Mouse (Mus musculus): Measurements from ENCODE around the gene Cdc34. TPM values are rescaled to one million over a fixed set of nuclear protein-coding genes. Genes with fewer than 3 reads are reported as not detected.

Cdc34 gene
- not detected for polyA plus RNA-seq (2014; fragmentation: Illumina TruSeq; extraction: RNeasy Lipid Tissue Mini Kit (QIAGEN cat#74804); ENCODE audit: low replicate concordance)

GRCm38 (mm10) chr10:79681591-79682245 lies at the start of gene Cdc34:
Gene Cdc34, plus strand, starts transcription at chr10:79682195.

GRCm38 (mm10) chr10:79637128-79638110 lies 44.6 kb upstream of the Cdc34 start, which contains the start of gene Shc2:
Gene Shc2, minus strand, starts transcription at chr10:79637918.

GRCm38 (mm10) chr10:79645711-79646110 lies 36.3 kb upstream of the Cdc34 start, which contains the start of gene Odf3l2:
Gene Odf3l2, minus strand, starts transcription at chr10:79645738.

GRCm38 (mm10) chr10:79664131-79664665 lies 17.8 kb upstream of the Cdc34 start, which contains the start of gene Madcam1:
Gene Madcam1, plus strand, starts transcription at chr10:79664559.

GRCm38 (mm10) chr10:79668771-79669575 lies 13.0 kb upstream of the Cdc34 start, which contains the start of gene Tpgs1:
Gene Tpgs1, plus strand, starts transcription at chr10:79669369.

DNA sequence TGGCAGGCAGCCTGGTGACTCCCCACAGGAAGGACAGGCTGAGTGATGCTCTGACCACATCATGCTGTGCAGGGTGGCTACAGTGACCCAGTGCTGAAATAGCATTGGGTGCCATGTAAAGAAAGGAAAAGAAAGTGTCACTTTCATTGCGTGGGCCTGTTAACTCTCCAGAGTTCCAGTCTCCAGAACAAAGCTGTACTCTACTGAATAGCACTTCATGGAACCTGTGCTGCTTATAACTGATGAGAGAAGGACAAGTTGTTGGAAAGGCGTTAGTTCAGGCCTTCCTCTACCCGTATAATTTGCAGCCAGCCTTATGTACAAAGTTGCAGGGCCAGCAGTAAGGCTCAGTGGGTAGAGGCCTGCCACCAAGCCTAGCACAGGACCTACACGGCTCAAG lies 6.7 kb downstream of the Cdc34 start, which contains the start of gene Gzmm:
Gene Gzmm, plus strand, starts transcription at position 301 of the 400 bp plus-strand sequence.

GRCm38 (mm10) chr10:79704065-79704969 lies 22.3 kb downstream of the Cdc34 start, which contains the start of gene Bsg:
Gene Bsg, plus strand, starts transcription at chr10:79704491.

DNA sequence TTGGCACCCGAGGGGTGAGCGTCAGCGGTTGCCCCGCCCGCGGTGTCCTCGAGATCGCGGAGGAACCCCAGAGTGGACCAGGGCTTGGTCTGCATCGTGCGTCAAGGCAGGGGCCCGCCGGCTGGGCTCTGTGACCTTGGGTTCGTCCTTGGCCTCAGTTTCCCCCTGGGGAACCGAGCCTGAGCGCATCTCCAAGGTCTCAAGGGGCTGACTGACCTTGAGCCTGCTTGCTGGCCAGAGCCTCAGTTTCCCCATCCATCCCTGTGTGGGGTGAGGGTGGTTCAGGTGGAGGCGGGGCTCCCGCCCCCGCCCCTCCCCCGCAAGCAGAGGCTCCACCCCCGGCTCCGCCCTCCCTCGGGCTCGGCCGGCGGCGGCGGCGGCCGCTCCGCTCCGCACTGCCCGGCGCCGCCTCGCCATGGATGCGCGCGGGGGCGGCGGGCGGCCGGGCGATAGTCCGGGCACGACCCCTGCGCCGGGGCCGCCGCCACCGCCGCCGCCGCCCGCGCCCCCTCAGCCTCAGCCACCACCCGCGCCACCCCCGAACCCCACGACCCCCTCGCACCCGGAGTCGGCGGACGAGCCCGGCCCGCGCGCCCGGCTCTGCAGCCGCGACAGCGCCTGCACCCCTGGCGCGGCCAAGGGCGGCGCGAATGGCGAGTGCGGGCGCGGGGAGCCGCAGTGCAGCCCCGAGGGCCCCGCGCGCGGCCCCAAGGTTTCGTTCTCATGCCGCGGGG lies 34.4 kb downstream of the Cdc34 start, which contains the start of gene Hcn2:
Gene Hcn2, plus strand, starts transcription at position 381 of the 734 bp plus-strand sequence.

Other genes with a start within 250 kb of the Cdc34 start
- gene Vmn2r83, start 213.5 kb upstream of the Cdc34 start, polyA plus RNA-seq (2014; fragmentation: Illumina TruSeq; extraction: RNeasy Lipid Tissue Mini Kit (QIAGEN cat#74804); ENCODE audit: low replicate concordance), result not detected
- 6.5 TPM for gene Plpp2, start 148.4 kb upstream of the Cdc34 start, polyA plus RNA-seq (2014; fragmentation: Illumina TruSeq; extraction: RNeasy Lipid Tissue Mini Kit (QIAGEN cat#74804); ENCODE audit: low replicate concordance)
- not detected for gene Mier2, start 127.0 kb upstream of the Cdc34 start, polyA plus RNA-seq (2014; fragmentation: Illumina TruSeq; extraction: RNeasy Lipid Tissue Mini Kit (QIAGEN cat#74804); ENCODE audit: low replicate concordance)
- not detected for gene Theg, start 94.9 kb upstream of the Cdc34 start, polyA plus RNA-seq (2014; fragmentation: Illumina TruSeq; extraction: RNeasy Lipid Tissue Mini Kit (QIAGEN cat#74804); ENCODE audit: low replicate concordance)
- 0.11 TPM for gene C2cd4c, start 68.2 kb upstream of the Cdc34 start, polyA plus RNA-seq (2014; fragmentation: Illumina TruSeq; extraction: RNeasy Lipid Tissue Mini Kit (QIAGEN cat#74804); ENCODE audit: low replicate concordance)
- 0.30 TPM for gene Shc2, start 44.3 kb upstream of the Cdc34 start, polyA plus RNA-seq (2014; fragmentation: Illumina TruSeq; extraction: RNeasy Lipid Tissue Mini Kit (QIAGEN cat#74804); ENCODE audit: low replicate concordance)
- not detected for gene Odf3l2, start 36.5 kb upstream of the Cdc34 start, polyA plus RNA-seq (2014; fragmentation: Illumina TruSeq; extraction: RNeasy Lipid Tissue Mini Kit (QIAGEN cat#74804); ENCODE audit: low replicate concordance)
- gene Madcam1, start 17.6 kb upstream of the Cdc34 start, polyA plus RNA-seq (2014; fragmentation: Illumina TruSeq; extraction: RNeasy Lipid Tissue Mini Kit (QIAGEN cat#74804); ENCODE audit: low replicate concordance), result not detected
- gene Tpgs1, start 12.8 kb upstream of the Cdc34 start, polyA plus RNA-seq (2014; fragmentation: Illumina TruSeq; extraction: RNeasy Lipid Tissue Mini Kit (QIAGEN cat#74804); ENCODE audit: low replicate concordance), result not detected
- not detected for gene Gzmm, start 6.8 kb downstream of the Cdc34 start, polyA plus RNA-seq (2014; fragmentation: Illumina TruSeq; extraction: RNeasy Lipid Tissue Mini Kit (QIAGEN cat#74804); ENCODE audit: low replicate concordance)
- 328 TPM for gene Bsg, start 22.3 kb downstream of the Cdc34 start, polyA plus RNA-seq (2014; fragmentation: Illumina TruSeq; extraction: RNeasy Lipid Tissue Mini Kit (QIAGEN cat#74804); ENCODE audit: low replicate concordance)
- not detected for gene Hcn2, start 34.4 kb downstream of the Cdc34 start, polyA plus RNA-seq (2014; fragmentation: Illumina TruSeq; extraction: RNeasy Lipid Tissue Mini Kit (QIAGEN cat#74804); ENCODE audit: low replicate concordance)
- not detected for gene Polrmt, start 64.4 kb downstream of the Cdc34 start, polyA plus RNA-seq (2014; fragmentation: Illumina TruSeq; extraction: RNeasy Lipid Tissue Mini Kit (QIAGEN cat#74804); ENCODE audit: low replicate concordance)
- not detected for gene Fgf22, start 72.9 kb downstream of the Cdc34 start, polyA plus RNA-seq (2014; fragmentation: Illumina TruSeq; extraction: RNeasy Lipid Tissue Mini Kit (QIAGEN cat#74804); ENCODE audit: low replicate concordance)
- 0.41 TPM for gene Rnf126, start 84.8 kb downstream of the Cdc34 start, polyA plus RNA-seq (2014; fragmentation: Illumina TruSeq; extraction: RNeasy Lipid Tissue Mini Kit (QIAGEN cat#74804); ENCODE audit: low replicate concordance)
- gene Fstl3, start 95.1 kb downstream of the Cdc34 start, polyA plus RNA-seq (2014; fragmentation: Illumina TruSeq; extraction: RNeasy Lipid Tissue Mini Kit (QIAGEN cat#74804); ENCODE audit: low replicate concordance), result 0.45 TPM
- not detected for gene Prss57, start 108.8 kb downstream of the Cdc34 start, polyA plus RNA-seq (2014; fragmentation: Illumina TruSeq; extraction: RNeasy Lipid Tissue Mini Kit (QIAGEN cat#74804); ENCODE audit: low replicate concordance)
- gene Palm, start 111.4 kb downstream of the Cdc34 start, polyA plus RNA-seq (2014; fragmentation: Illumina TruSeq; extraction: RNeasy Lipid Tissue Mini Kit (QIAGEN cat#74804); ENCODE audit: low replicate concordance), result not detected
- 3.9 TPM for gene Misp, start 138.8 kb downstream of the Cdc34 start, polyA plus RNA-seq (2014; fragmentation: Illumina TruSeq; extraction: RNeasy Lipid Tissue Mini Kit (QIAGEN cat#74804); ENCODE audit: low replicate concordance)
- gene Ptbp1, start 172.2 kb downstream of the Cdc34 start, polyA plus RNA-seq (2014; fragmentation: Illumina TruSeq; extraction: RNeasy Lipid Tissue Mini Kit (QIAGEN cat#74804); ENCODE audit: low replicate concordance), result 52.9 TPM
- gene Prtn3, start 192.3 kb downstream of the Cdc34 start, polyA plus RNA-seq (2014; fragmentation: Illumina TruSeq; extraction: RNeasy Lipid Tissue Mini Kit (QIAGEN cat#74804); ENCODE audit: low replicate concordance), result not detected
- gene Plppr3, start 192.4 kb downstream of the Cdc34 start, polyA plus RNA-seq (2014; fragmentation: Illumina TruSeq; extraction: RNeasy Lipid Tissue Mini Kit (QIAGEN cat#74804); ENCODE audit: low replicate concordance), result not detected
- gene Elane, start 204.1 kb downstream of the Cdc34 start, polyA plus RNA-seq (2014; fragmentation: Illumina TruSeq; extraction: RNeasy Lipid Tissue Mini Kit (QIAGEN cat#74804); ENCODE audit: low replicate concordance), result not detected
- gene Cfd, start 208.7 kb downstream of the Cdc34 start, polyA plus RNA-seq (2014; fragmentation: Illumina TruSeq; extraction: RNeasy Lipid Tissue Mini Kit (QIAGEN cat#74804); ENCODE audit: low replicate concordance), result 0.67 TPM
- 0.11 TPM for gene Med16, start 226.7 kb downstream of the Cdc34 start, polyA plus RNA-seq (2014; fragmentation: Illumina TruSeq; extraction: RNeasy Lipid Tissue Mini Kit (QIAGEN cat#74804); ENCODE audit: low replicate concordance)
- gene Gm26602, start 228.7 kb downstream of the Cdc34 start, polyA plus RNA-seq (2014; fragmentation: Illumina TruSeq; extraction: RNeasy Lipid Tissue Mini Kit (QIAGEN cat#74804); ENCODE audit: low replicate concordance), result not detected
- not detected for gene Kiss1r, start 234.8 kb downstream of the Cdc34 start, polyA plus RNA-seq (2014; fragmentation: Illumina TruSeq; extraction: RNeasy Lipid Tissue Mini Kit (QIAGEN cat#74804); ENCODE audit: low replicate concordance)
- 1.5 TPM for gene R3hdm4, start 239.0 kb downstream of the Cdc34 start, polyA plus RNA-seq (2014; fragmentation: Illumina TruSeq; extraction: RNeasy Lipid Tissue Mini Kit (QIAGEN cat#74804); ENCODE audit: low replicate concordance)
- gene Arid3a, start 244.8 kb downstream of the Cdc34 start, polyA plus RNA-seq (2014; fragmentation: Illumina TruSeq; extraction: RNeasy Lipid Tissue Mini Kit (QIAGEN cat#74804); ENCODE audit: low replicate concordance), result 2.3 TPM

All from small intestine, adult 10 weeks (tissue).